Mouse (Mus musculus) heart, adult 2 months (tissue): ENCODE data around the gene R3hdm2.

Experiments
- CTCF ChIP-seq: fragments of 200-600 bp; IDR thresholded peaks from 2 replicates; pipeline ENCODE4 v1.8.1; 2022; ENCODE audit warnings: antibody characterized with exemption, mild to moderate bottlenecking, moderate library complexity
- EP300 ChIP-seq: fragments of 200-500 bp; IDR thresholded peaks from 2 replicates; pipeline ENCODE4 v1.6.1; 2011; ENCODE audit warnings: low read depth, low read length, control low read depth; ENCODE audit not compliant: insufficient read depth
- POLR2A ChIP-seq: fragments of 200-500 bp; IDR thresholded peaks from 2 replicates; pipeline ENCODE4 v1.6.1; 2011; ENCODE audit warnings: mild to moderate bottlenecking, low read depth, low read length, control low read depth; ENCODE audit not compliant: insufficient read depth

DNA sequence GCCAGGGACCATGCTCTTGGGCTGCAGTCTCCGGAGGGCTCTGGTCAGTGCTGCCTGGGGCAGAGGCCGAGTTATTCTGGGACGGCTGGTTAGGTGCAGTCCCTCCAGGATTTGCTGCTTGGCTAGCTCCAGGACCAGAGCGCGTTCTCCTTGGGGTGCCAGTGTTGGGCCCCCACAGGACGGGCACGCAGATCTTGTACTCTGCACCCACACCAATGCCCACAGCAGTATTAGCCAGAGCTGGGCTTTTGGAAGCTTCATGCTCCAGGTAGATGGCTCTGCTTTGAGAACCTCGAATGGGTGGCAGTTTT is 28.9 kb upstream of the R3hdm2 start:
- TF ChIP-seq CTCF (no peak), EP300 (no peak), POLR2A (no peak)
